Mouse (Mus musculus) liver, postnatal 0 days (tissue): ENCODE data around the gene Cdkn3. TPM values are rescaled to one million over a fixed set of nuclear protein-coding genes. Genes with fewer than 3 reads are reported as not detected.
"Not testable (repeated sequence)": the region's sequence is repeated elsewhere in the genome, so short reads cannot be mapped to it uniquely, and the experiment has no call there.

Experiments used
- ATAC-seq: fragments of 200-750 bp; cut with Nextera tagmentation; 2 replicates; pipeline ENCODE4 v1.8.0; 2017; ENCODE audit warnings: mild to moderate bottlenecking, moderate library complexity
- DNase-seq: peaks from one replicate; pipeline ENCODE4 v3.0.0-alpha.2; 2016
- H3K27ac ChIP-seq: fragments of 300-500 bp; sonication (generic); 2 replicates; pipeline ENCODE4 v1.5.1; 2014; ENCODE audit warnings: antibody characterized with exemption, moderate library complexity, mild to moderate bottlenecking, low read depth
- H3K27me3 ChIP-seq: fragments of 300-500 bp; sonication (generic); 2 replicates; pipeline ENCODE4 v1.6.1; 2014; ENCODE audit warnings: low read length, control low read depth, mixed read lengths; ENCODE audit not compliant: insufficient read depth
- H3K36me3 ChIP-seq: fragments of 300-500 bp; sonication (generic); replicated peaks from 2 replicates; pipeline ENCODE4 v1.6.1; 2014; ENCODE audit warnings: mild to moderate bottlenecking, control low read depth, low read length, moderate library complexity, mixed read lengths; ENCODE audit not compliant: insufficient read depth
- H3K4me1 ChIP-seq: fragments of 300-500 bp; sonication (generic); 2 replicates; pipeline ENCODE4 v1.6.1; 2014; ENCODE audit warnings: antibody characterized with exemption, mild to moderate bottlenecking, control low read depth; ENCODE audit not compliant: insufficient read depth
- H3K4me2 ChIP-seq: fragments of 300-500 bp; sonication (generic); 2 replicates; pipeline ENCODE4 v1.6.1; 2014; ENCODE audit warnings: low read depth, mild to moderate bottlenecking, low read length, moderate library complexity, mixed read lengths
- H3K4me3 ChIP-seq: fragments of 300-500 bp; sonication (generic); 2 replicates; pipeline ENCODE4 v1.5.1; 2014; ENCODE audit warnings: low read depth, low read length
- H3K9ac ChIP-seq: fragments of 300-500 bp; sonication (generic); replicated peaks from 2 replicates; pipeline ENCODE4 v1.6.1; 2014; ENCODE audit warnings: mild to moderate bottlenecking, moderate library complexity
- H3K9me3 ChIP-seq: fragments of 300-500 bp; sonication (generic); 2 replicates; pipeline ENCODE4 v1.6.1; 2016; ENCODE audit warnings: mild to moderate bottlenecking, control low read depth, low read length, mixed read lengths
- CTCF ChIP-seq: sonication (generic); IDR thresholded peaks from 2 replicates; pipeline ENCODE4 v1.5.1; 2016; ENCODE audit warnings: antibody characterized with exemption, low read depth
- EP300 ChIP-seq: IDR thresholded peaks from 2 replicates; pipeline ENCODE4 v1.6.1; 2016; ENCODE audit warnings: antibody characterized with exemption, low read depth, mild to moderate bottlenecking
- WGBS: fragments of 180-500 bp; shearing (Covaris S2); extraction: QIAGEN DNeasy Blood & Tissue Kit; methylation state at CpG from one replicate; pipeline ENCODE4 v1.1.7; 2014; ENCODE audit not compliant: insufficient replicate concordance; 5-methylcytosine and 5-hydroxymethylcytosine counted together
- polyA plus RNA-seq: library from polyadenylated mRNA; unstranded; fragments of >200 nt; fragmentation: Nextera tagmentation; extraction: Ambion mirVana; gene quantifications from 2 replicates; pipeline ENCODE4 v1.2.1, GENCODE M21; 2015

The Cdkn3 gene
- polyA plus RNA-seq, 1 experiment from 2014 or later, result 70.1 TPM

DNA sequence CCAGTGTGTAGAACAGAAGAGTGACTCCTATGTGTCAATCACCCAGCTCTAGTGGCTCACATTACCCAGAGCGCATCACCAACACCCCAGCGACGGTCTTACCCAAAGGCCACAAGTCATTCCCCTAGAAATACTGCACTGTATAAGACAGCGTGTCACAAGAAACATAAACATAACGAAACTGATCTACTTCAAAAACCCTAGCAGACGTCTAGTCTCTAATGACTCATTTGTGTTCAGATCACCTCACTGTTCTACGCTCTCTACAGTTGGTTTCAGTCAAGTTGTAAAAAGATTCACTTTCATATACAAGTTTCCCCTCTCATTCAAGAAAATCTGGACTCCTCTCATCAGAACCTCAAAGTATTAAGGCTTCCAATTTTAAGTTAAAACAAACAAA is 58.4 kb downstream of the Cdkn3 start:
- Histone ChIP-seq H3K4me3 (no peak overlapping the region), H3K36me3 (peaks cover 22% of the 10 kb centered on the region), H3K27ac (no peak overlapping the region), H3K4me2 (no peak overlapping the region), H3K27me3 (no peaks in the 10 kb centered on the region), H3K4me1 (peaks cover 19% of the 10 kb centered on the region), H3K9ac (no peak overlapping the region), H3K9me3 (no peaks in the 10 kb centered on the region)
- 91% methylated on average over 7 of the region's 7 CpGs for WGBS
- DNase-seq (no peak), ATAC-seq (no peak)
- TF ChIP-seq CTCF, result no peak
- TF ChIP-seq EP300, result no peak

- peaks cover 19% of the 10 kb centered on the region for H3K4me1 ChIP-seq
- not testable (repeated sequence) for DNase-seq
- 86% methylated on average over 5 of the region's 6 CpGs for WGBS
These were observed 59.6 kb downstream of the Cdkn3 start for GRCm38 (mm10) chr14:46819961-46820360.

More at GRCm38 (mm10) chr14:46819961-46820360, 59.6 kb downstream of the Cdkn3 start:
- peaks cover 13% of the 10 kb centered on the region for H3K36me3 ChIP-seq
- H3K27ac ChIP-seq, H3K27me3 ChIP-seq, H3K4me2 ChIP-seq, H3K9ac ChIP-seq, H3K4me3 ChIP-seq, ATAC-seq, H3K9me3 ChIP-seq: not testable (repeated sequence)

Other genes starting within 250 kb of the Cdkn3 start
- gene Cnih1, start 27.9 kb downstream of the Cdkn3 start, polyA plus RNA-seq, result 86.8 and 90.7 TPM in 2 replicates
- gene Gmfb, start 61.7 kb downstream of the Cdkn3 start, polyA plus RNA-seq, result 30.0 and 30.3 TPM in 2 replicates
- 34.8 and 35.2 TPM in 2 replicates for gene Cgrrf1, start 71.6 kb downstream of the Cdkn3 start, polyA plus RNA-seq
- gene Samd4, start 122.3 kb downstream of the Cdkn3 start, polyA plus RNA-seq, result 0.34 and 0.45 TPM in 2 replicates